Mouse (Mus musculus) lung, embryonic 16.5 days (tissue): Measurements from ENCODE around the gene Fastkd5. TPM values are rescaled to one million over a fixed set of nuclear protein-coding genes. Genes with fewer than 3 reads are reported as not detected.

Experiments
- ATAC-seq: fragments of 200-750 bp; cut with Nextera tagmentation; 2 replicates; pipeline ENCODE4 v1.8.0; 2017; ENCODE audit warnings: low read depth, mild to moderate bottlenecking, moderate library complexity
- H3K27ac ChIP-seq: fragments of 300-500 bp; sonication (generic); 2 replicates; pipeline ENCODE4 v1.5.1; 2014; ENCODE audit warnings: mild to moderate bottlenecking, control low read depth, low read length
- H3K27me3 ChIP-seq: fragments of 300-500 bp; sonication (generic); 2 replicates; pipeline ENCODE4 v1.6.1; 2014; ENCODE audit warnings: low read depth, low read length, mixed read lengths; ENCODE audit not compliant: control insufficient read depth, insufficient read depth
- H3K36me3 ChIP-seq: fragments of 300-500 bp; sonication (generic); 2 replicates; pipeline ENCODE4 v1.6.1; 2014; ENCODE audit warnings: low read length; ENCODE audit not compliant: control insufficient read depth, insufficient read depth
- H3K4me1 ChIP-seq: fragments of 300-500 bp; sonication (generic); replicated peaks from 2 replicates; pipeline ENCODE4 v1.6.1; 2014; ENCODE audit warnings: low read length, mixed read lengths; ENCODE audit not compliant: control insufficient read depth, insufficient read depth
- H3K4me2 ChIP-seq: fragments of 300-500 bp; sonication (generic); 2 replicates; pipeline ENCODE4 v1.6.1; 2014; ENCODE audit warnings: low read depth, low read length, control low read depth
- H3K4me3 ChIP-seq: fragments of 300-500 bp; sonication (generic); 2 replicates; pipeline ENCODE4 v1.5.1; 2014; ENCODE audit warnings: mild to moderate bottlenecking, low read length, control low read depth
- H3K9ac ChIP-seq: fragments of 300-500 bp; sonication (generic); 2 replicates; pipeline ENCODE4 v1.6.1; 2014; ENCODE audit warnings: low read length, control low read depth
- H3K9me3 ChIP-seq: fragments of 300-500 bp; sonication (generic); 2 replicates; pipeline ENCODE4 v1.6.1; 2016; ENCODE audit warnings: low read length; ENCODE audit not compliant: control insufficient read depth
- WGBS: fragments of 180-500 bp; shearing (Covaris S2); extraction: QIAGEN DNeasy Blood & Tissue Kit; methylation state at CpG from one replicate; pipeline ENCODE4 v1.1.7; 2014; 5-methylcytosine and 5-hydroxymethylcytosine counted together
- polyA plus RNA-seq: library from polyadenylated mRNA; unstranded; fragments of >200 nt; fragmentation: Nextera tagmentation; extraction: Ambion mirVana; gene quantifications from 2 replicates; pipeline ENCODE4 v1.2.1, GENCODE M21; 2015

The Fastkd5 gene
- polyA plus RNA-seq, 1 experiment from 2014 or later: 16.6 TPM

DNA sequence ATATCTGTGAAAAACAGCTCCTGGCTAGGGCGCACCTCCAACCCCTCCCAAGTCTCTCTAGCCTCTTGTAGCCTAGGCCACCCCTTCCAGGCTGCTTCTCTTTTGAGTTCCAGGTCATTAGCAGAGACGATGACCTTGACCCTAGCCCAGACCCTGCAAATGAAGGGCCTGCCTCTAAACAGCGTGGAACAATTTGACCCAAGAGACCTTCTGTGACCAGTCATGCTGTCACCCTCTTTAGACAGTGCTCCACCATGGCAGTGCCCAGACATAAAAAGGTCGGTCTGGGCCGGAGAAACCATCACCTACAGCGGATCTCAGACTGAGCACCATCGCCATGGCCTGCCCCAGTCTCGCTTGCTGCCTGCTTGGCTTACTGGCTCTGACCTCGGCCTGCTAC is 54.0 kb downstream of the Fastkd5 start, which contains the start of gene Oxt:
TSS of gene Oxt (plus strand) at position 301 of the 400 bp plus-strand sequence.
- H3K4me1 ChIP-seq: peaks cover 15% of the 10 kb centered on the region
- H3K9ac ChIP-seq: peak within 1 kb of the TSS; percentile 12; the same call in 1 of the 2 replicates
- H3K4me2 ChIP-seq: peak within 1 kb of the TSS; percentile 48
- 53% methylated on average over 9 of the region's 9 CpGs for WGBS
- no peak within 1 kb of the TSS for H3K27ac ChIP-seq
- H3K27me3 ChIP-seq: peaks cover 60% of the 10 kb centered on the region
- H3K9me3 ChIP-seq: no peaks in the 10 kb centered on the region
- ATAC-seq: no peak
- peak within 1 kb of the TSS; percentile 34 for H3K4me3 ChIP-seq
- H3K36me3 ChIP-seq: no peaks in the 10 kb centered on the region

DNA sequence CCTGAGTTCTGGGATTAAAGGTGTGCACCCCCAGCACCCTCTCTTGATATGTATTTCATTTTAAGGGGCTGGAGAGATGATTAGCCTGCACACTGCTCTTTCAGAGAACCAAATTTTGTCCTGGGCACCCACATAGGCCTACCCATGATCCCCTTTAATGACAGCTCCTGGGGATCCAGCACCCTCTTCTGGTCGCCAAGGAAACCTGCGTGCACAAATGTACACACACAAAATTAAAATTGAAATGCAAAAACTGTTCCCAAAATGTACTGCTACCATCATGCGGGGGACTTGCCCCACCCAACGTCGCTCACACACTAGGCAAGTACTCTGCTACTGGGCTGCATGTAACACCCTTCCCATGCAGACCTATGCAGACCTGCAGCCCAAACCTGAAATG is 54.9 kb downstream of the Fastkd5 start:
- 80% methylated on average over 5 of the region's 5 CpGs for WGBS
- Histone ChIP-seq H3K27ac (no peak overlapping the region), H3K4me2 (no peak overlapping the region), H3K4me3 (no peak overlapping the region), H3K36me3 (no peaks in the 10 kb centered on the region), H3K27me3 (peaks cover 51% of the 10 kb centered on the region), H3K9me3 (no peaks in the 10 kb centered on the region), H3K4me1 (peaks cover 9% of the 10 kb centered on the region), H3K9ac (no peak overlapping the region)
- no peak for ATAC-seq

DNA sequence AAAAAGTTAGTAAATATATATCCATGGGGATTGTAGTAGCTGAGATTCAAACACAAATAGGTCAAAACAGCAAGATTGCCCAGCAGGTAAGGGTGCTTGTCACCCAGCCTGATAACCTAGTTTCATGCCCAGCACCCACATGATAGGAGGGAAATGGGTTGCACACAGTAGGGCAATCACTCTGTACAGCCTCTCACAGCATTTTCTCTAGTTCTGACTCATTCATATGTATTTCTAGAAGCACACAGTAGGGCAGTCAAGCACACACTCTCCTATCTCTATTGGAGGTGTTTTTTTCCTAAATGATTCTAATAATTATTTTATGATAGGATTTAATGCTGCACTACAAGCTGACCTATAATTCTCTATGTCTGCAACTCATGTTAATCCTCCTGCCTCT is 59.9 kb downstream of the Fastkd5 start:
- Histone ChIP-seq H3K9me3 (no peaks in the 10 kb centered on the region), H3K27ac (no peak overlapping the region), H3K4me1 (no peaks in the 10 kb centered on the region), H3K27me3 (peaks cover under 1% of the 10 kb centered on the region; the same call in 1 of the 2 replicates), H3K4me3 (no peak overlapping the region), H3K36me3 (peaks cover 6% of the 10 kb centered on the region), H3K9ac (no peak overlapping the region), H3K4me2 (no peak overlapping the region)
- ATAC-seq: no peak

DNA sequence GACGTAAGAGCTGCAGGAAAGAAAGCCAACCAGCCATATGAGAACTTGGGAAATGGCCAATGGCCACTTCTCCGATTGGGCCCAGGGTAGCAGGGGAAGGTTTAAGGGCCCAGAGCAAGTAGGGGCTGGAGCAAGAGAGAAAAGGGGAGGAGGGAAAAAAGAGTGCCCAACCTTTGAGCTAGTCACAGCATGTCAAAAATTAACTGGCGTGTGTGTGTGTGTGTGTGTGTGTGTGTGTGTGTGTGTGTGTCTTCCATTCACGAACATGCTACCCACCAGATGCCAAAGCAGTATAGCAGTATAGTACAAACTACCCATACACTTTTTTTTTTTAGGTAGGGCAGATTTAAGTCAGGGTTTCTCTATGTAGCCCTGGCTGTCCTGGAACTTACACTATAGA is 60.9 kb downstream of the Fastkd5 start:
- no peak overlapping the region for H3K4me2 ChIP-seq
- no peak overlapping the region for H3K4me3 ChIP-seq
- H3K9ac ChIP-seq: no peak overlapping the region
- WGBS: 69% methylated on average over 4 of the region's 4 CpGs
- no peak overlapping the region for H3K27ac ChIP-seq
- no peaks in the 10 kb centered on the region for H3K27me3 ChIP-seq
- peaks cover 6% of the 10 kb centered on the region for H3K36me3 ChIP-seq
- ATAC-seq: no peak
- peaks cover 7% of the 10 kb centered on the region for H3K4me1 ChIP-seq
- H3K9me3 ChIP-seq: no peaks in the 10 kb centered on the region

DNA sequence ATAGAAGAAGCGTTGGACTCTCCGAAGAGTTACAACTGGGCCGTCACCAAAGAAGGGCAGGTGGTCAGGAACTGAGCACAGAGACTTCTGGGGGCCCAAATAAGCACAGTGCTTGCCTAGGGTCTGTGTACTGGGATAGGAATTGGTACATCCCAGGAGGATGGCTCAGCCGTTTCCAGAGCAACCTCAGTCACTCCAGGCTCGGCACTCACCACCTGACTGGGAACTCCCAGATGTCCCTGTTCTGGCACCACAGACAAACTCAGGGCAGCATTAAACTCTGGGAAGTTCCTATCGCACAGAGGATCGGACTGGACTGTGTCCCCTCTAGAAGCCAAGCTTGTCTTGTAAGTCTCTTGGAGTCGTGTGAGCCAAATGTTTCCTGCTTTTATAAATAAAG is 64.8 kb downstream of the Fastkd5 start:
- no peaks in the 10 kb centered on the region for H3K27me3 ChIP-seq
- peaks cover 10% of the 10 kb centered on the region for H3K4me1 ChIP-seq
- no peak for ATAC-seq
- H3K9ac ChIP-seq: no peak overlapping the region
- peak overlapping the region; percentile 94; the same call in 1 of the 2 replicates for H3K4me3 ChIP-seq
- no peak overlapping the region for H3K27ac ChIP-seq
- H3K4me2 ChIP-seq: peak overlapping the region; percentile 80; the same call in 1 of the 2 replicates
- H3K36me3 ChIP-seq: peaks cover 6% of the 10 kb centered on the region
- WGBS: 79% methylated on average over 8 of the region's 8 CpGs
- no peaks in the 10 kb centered on the region for H3K9me3 ChIP-seq

DNA sequence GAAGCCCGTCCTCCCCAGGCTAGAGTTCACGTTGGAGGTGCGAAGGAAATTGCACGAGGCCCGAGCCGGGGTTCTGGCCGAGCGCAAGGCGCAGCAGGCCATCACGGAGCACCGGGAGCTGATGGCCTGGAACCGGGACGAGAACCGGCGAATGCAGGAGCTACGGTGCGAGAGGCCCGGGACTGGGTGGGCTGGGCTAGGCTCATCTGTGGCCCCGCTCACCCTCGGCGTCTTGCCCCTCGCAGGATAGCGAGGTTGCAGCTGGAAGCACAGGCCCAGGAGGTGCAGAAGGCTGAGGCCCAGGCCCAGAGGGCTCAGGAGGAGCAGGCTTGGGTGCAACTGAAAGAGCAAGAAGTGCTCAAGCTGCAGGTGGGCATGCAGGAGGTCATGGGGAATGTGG is 65.8 kb downstream of the Fastkd5 start:
- no peaks in the 10 kb centered on the region for H3K27me3 ChIP-seq
- peak overlapping the region; percentile 80 for H3K4me2 ChIP-seq
- no peak overlapping the region for H3K27ac ChIP-seq
- peaks cover 10% of the 10 kb centered on the region for H3K4me1 ChIP-seq
- 0% methylated on average over 23 of the region's 23 CpGs for WGBS
- peak overlapping the region; percentile 92 for H3K9ac ChIP-seq
- H3K9me3 ChIP-seq: no peaks in the 10 kb centered on the region
- peak overlapping the region; percentile 94 for H3K4me3 ChIP-seq
- H3K36me3 ChIP-seq: peaks cover 6% of the 10 kb centered on the region
- peak; percentile 21 for ATAC-seq

Other genes with a start within 250 kb of the Fastkd5 start
- gene Cpxm1, start 232.5 kb downstream of the Fastkd5 start, polyA plus RNA-seq: 62.2 and 65.8 TPM in 2 replicates
- gene Gm28372, start 224.8 kb downstream of the Fastkd5 start, polyA plus RNA-seq: not detected in 2 replicates
- gene 1700020A23Rik, start 224.8 kb downstream of the Fastkd5 start, polyA plus RNA-seq: 0.31 TPM in 1 of 2 replicates, not detected in the other
- not detected in 2 replicates for gene Tmem239, start 223.5 kb downstream of the Fastkd5 start, polyA plus RNA-seq
- 84.3 and 84.5 TPM in 2 replicates for gene Vps16, start 205.7 kb downstream of the Fastkd5 start, polyA plus RNA-seq
- gene Pced1a, start 205.3 kb downstream of the Fastkd5 start, polyA plus RNA-seq: 14.4 TPM in 2 replicates
- gene Ptpra, start 179.7 kb downstream of the Fastkd5 start, polyA plus RNA-seq: 68.0 and 68.3 TPM in 2 replicates
- gene Mrps26, start 66.3 kb downstream of the Fastkd5 start, polyA plus RNA-seq: 71.8 and 78.7 TPM in 2 replicates
- not detected in 2 replicates for gene Oxt, start 53.9 kb downstream of the Fastkd5 start, polyA plus RNA-seq
- not detected in 2 replicates for gene Avp, start 47.5 kb downstream of the Fastkd5 start, polyA plus RNA-seq
- 9.0 and 10.8 TPM in 2 replicates for gene Ubox5, start within 50 bp of the Fastkd5 start, polyA plus RNA-seq
- 2.6 and 3.1 TPM in 2 replicates for gene Lzts3, start 12.8 kb upstream of the Fastkd5 start, polyA plus RNA-seq
- gene Ddrgk1, start 34.6 kb upstream of the Fastkd5 start, polyA plus RNA-seq: 64.9 and 65.7 TPM in 2 replicates
- gene Itpa, start 37.6 kb upstream of the Fastkd5 start, polyA plus RNA-seq: 91.6 and 95.9 TPM in 2 replicates
- gene Slc4a11, start 67.5 kb upstream of the Fastkd5 start, polyA plus RNA-seq: 0.53 and 0.88 TPM in 2 replicates